Mouse (Mus musculus) cerebellum, postnatal 25 days (tissue): ENCODE data around the gene Fam81b.

Experiments used
- DNase-seq, 2 experiments: peaks; one replicate each; pipeline ENCODE4 v3.0.0; 2021; ENCODE audit warnings: mixed read lengths in 2 of 2

Gene Fam81b

GRCm38 (mm10) chr13:76304637-76305122, at the start of gene Fam81b:
TSS of gene Fam81b (minus strand) at chr13:76305072.
- peak in 1 of 2 experiments; percentile 21 for DNase-seq

GRCm38 (mm10) chr13:76345941-76346340, 41.1 kb upstream of the Fam81b start:
- DNase-seq: peak; percentile 15 to 40

DNA sequence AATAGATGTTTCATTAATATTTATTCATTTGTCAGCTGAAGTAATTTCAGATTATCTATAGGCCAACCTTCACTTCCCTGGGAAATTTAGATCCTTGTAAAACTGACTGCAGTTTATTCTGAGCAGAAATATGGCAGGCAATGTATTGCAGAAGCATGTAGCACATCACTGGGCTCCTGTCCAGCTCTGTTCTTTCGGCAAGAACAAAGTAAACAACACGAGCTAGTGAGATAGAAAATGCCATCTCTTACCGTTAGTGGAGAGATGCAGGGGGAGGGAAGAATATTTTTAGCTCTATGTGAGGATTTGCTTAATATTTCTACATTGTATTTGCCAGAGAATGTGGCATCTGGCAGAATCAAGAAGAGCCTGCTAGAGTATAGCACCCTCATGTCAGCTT, 13.8 kb upstream of the Fam81b start:
- peak in 1 of 2 experiments; percentile 31 for DNase-seq

DNA sequence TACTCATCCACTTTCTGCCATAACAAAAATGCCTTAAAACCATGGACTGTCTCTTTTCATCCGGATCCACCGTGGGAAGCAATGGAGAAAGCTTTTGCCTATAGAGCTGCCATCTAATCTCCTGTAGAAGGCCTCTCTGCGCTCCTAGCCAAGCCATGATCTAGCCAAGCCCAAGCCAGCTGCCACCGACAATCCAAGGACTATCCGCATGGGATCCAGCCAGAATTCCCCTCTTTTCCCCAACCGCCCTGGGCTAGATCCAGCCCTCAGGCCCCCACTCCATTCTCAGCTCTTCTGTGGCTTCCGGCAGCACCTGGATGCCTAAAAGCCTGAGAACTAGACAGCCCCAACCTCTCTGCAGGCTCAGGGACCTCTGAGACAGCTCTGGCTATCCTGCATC, 6.7 kb upstream of the Fam81b start:
- DNase-seq: peak in 1 of 2 experiments; percentile 18

DNA sequence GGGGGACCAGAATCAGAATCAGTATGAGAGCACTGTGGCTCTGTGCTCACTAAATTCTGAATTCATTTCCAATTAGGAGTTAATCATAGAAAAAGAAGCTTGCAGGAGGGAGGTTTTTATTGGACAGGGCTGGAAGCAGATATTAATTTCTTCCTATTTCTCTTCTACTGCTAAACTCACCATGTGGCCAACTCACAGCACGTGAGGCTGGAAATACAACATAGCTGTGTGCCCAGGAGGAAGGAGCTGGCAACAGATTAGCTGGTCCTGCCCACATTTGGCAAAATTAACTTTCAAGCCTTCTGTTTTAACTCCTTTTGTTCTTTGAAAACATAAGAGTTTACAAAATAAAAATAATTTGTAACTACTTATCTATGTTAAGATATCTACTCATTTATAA, 3.9 kb upstream of the Fam81b start:
- DNase-seq: peak; percentile 60 to 69

- peak; percentile 88 to 92 for DNase-seq
Observed at GRCm38 (mm10) chr13:76305655-76306365, 938 bp upstream of the Fam81b start.

- peak in 1 of 2 experiments; percentile 45 for DNase-seq
Observed at GRCm38 (mm10) chr13:76305241-76305640, 369 bp upstream of the Fam81b start.

DNA sequence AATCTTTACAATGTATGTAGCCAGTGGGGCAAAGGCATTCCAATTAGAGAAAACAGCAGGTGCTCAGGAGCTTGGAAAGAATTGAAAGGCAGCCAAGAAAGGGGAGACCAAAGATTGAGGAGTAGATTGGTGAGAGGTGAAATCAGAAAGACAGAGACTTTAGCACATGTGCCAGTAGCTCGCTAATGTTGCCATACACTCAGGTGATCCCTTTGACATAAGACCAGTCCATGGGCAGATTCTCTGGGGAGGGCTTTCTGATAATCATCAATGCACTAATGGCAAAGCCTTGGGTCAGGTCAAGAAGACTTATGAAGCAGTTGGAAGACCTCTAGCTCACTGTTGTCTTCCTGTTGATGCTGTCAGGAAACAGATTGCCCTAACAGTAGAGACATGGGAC, 671 bp downstream of the Fam81b start:
- DNase-seq: peak; percentile 20 to 41

DNA sequence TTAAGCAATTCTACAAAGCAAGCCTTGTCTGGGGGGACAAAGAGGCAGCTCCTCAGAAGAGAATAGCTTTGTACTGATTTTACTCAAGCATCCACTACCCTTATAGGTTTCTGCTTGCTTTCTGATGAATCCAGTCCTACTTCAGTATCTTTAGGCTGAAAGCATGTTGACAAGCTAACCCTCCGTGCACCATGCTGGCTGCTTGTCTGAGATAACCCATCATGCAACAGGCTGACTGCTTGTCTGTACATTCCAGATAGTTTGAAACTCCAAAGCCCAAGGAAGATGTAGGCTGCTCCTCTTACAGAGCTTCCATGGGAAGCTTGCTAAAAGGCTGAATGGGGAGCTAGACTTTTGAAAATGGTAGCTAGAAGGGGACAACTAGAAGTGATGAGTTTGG, 1.7 kb downstream of the Fam81b start:
- DNase-seq: no peak

DNA sequence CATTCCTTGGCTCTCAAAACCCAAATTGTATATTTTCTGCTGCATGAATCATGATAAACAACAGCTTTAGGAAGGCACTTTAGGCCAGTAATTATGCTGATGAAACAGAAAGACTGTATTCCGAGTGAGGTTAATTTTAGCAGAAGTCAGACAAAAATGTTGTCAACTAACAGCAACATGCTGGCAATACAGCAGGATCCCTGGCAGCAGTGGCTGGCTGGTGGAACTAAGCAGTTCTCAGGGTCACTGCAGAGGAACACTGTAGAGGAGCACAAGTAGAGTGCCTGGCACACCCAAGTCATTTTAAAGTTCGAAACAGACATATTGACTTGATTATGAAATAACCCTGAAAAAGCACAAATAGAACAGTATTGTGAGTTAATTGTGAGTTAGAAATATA, 2.8 kb downstream of the Fam81b start:
- peak; percentile 75 to 82 for DNase-seq

DNA sequence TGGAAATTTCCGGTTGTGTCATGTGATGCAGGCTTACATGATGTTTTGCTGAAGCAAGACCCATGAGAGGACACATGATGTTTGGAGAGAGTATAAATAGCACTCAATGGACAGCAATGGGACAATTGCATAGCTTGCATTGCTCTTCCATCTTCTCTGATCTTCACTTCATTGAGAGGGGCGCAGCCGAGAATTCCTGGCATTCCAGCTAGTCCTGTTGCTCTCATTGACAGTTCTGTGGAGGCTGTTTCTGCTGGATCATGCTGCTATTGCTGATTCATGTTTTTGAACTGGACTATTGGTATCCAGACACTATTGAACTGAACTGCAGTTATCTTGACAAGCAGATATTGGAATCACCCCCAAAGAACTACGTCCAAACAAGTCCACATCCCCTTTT, 12.8 kb downstream of the Fam81b start:
- DNase-seq: no peak

DNA sequence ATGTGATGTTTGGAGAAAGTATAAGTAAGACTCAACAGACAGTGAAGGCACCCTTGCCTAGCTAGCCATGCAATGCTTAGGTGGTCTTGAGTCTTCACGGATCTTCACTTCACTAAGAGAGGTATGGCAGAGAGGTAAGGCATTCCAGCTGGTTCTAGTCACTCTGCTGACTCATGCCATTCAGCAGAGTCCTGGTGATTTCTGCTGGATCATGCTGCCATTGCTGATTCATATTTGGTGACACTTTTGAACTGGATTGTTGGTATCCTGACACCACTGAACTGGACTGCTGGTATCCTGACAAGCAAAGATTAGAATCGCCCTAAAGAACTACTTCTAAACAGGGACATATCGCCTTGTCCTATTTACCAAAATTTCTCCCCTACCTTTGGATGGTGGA, 20.3 kb downstream of the Fam81b start:
- no peak for DNase-seq

DNA sequence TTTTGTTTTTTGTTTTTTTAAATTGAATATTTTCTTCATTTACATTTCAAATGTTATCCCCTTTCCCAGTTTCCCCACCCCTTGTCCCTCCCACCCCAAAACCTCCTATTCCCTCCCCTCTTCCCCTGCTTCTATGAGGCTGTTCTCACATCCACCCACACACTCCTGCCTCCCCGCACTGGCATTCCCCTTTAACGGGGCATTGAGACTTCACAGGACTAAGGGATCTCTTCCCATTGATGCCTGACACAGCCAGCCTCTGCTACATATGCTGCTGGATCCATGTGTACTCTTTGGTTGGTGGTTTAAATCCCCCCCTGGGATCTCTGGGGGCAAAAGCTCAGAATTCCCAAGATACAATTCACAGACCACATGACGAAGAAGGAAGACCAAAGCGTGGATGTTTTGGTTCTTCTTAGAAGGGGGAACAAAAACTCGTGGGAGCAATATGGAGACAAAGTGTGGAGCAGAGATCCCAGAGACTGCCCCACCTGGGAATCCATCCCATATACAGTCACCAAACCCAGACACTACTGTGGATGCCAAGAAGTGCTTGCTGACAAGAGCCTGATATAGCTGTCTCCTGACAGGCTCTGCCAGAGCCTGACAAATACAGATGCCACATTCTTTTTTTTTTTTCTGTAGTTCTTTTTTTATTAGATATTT, 40.4 kb downstream of the Fam81b start:
- no peak for DNase-seq

GRCm38 (mm10) chr13:76258766-76259165, 46.1 kb downstream of the Fam81b start:
- no peak for DNase-seq

DNA sequence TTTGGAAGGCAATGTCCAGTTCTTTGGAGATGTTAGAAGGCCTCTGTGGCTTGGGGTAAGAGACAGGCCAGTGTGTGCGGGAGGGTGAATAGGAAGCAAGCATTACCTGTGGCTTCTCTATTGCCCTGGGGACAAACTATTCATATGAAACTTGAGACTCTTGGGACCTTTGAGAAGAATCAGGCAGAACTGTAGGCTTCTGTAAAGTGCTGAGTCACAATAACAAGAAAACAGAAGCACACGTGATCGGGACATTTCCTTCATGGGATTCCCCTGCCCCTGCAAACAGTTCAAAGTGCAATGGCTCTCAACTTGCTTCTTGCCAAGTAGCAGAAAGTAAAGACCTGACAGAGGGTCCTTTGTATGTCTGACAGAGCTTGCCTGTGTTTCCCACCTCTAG, 48.5 kb downstream of the Fam81b start:
- no peak for DNase-seq

GRCm38 (mm10) chr13:76250092-76250491, 54.8 kb downstream of the Fam81b start:
- no peak for DNase-seq

DNA sequence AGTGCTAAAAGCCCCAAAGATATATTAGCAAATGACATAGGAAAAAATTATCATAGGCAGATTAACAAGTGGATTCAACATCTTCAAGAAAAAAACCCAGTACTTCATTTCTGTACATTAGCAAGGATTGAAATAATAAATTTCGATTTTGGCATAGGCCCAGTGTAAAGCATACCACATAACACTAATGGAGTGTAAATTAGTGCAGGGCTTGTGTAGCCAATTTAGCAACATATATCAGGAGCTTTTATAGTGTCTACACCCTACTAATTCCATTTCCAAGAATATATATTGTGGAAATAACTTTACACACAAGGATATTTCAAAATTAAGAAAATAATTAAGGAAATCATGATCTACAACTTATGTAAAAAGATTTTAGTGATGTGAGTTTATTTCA, 55.8 kb downstream of the Fam81b start:
- no peak for DNase-seq

DNA sequence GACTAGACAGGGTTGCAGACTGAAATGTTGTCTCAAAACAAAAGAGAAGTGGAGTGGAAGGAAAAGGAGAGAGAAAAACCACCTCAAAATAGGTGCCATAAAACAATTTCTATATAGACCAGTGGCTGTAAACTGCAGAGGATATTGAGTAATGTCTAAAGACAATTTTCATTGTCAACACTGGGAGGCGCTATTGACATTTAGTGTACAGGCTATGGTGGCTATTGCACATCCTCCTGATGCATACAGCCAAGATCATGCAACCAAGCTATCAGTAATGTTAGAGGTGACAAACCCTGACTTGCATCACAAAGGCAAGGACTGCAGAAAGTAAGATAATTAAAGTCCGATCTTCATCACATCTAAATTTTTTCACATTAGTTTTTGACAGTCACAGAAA, 89.5 kb downstream of the Fam81b start:
- DNase-seq: peak in 1 of 2 experiments; percentile 38

DNA sequence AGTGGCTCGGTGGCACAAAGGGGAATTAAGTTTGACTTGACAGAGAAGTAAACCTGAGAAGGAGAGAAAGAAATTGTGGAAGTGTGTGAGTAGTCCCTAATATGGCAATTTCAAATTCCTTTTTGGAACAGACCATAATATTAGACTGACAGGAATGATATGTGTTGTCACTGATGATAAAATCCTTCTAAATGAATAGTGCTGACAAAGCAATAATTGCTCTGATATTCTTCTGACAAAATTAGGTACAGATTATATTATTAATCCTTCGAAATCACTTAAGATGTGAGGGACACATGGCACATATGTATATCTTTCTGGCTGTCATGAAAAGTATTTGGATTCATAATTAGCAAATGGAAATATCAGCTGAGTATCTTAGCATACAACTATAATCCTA, 89.9 kb downstream of the Fam81b start:
- no peak for DNase-seq

GRCm38 (mm10) chr13:76199943-76200342, 104.9 kb downstream of the Fam81b start:
- no peak for DNase-seq

GRCm38 (mm10) chr13:76197297-76197848, 107.5 kb downstream of the Fam81b start:
- DNase-seq: no peak

- DNase-seq: peak in 1 of 2 experiments; percentile 36
Observed at GRCm38 (mm10) chr13:76195431-76196138, 109.3 kb downstream of the Fam81b start.

- DNase-seq: peak in 1 of 2 experiments; percentile 26
Observed at GRCm38 (mm10) chr13:76194937-76195336, 109.9 kb downstream of the Fam81b start.
